Mouse (Mus musculus): Measurements from ENCODE around the gene H6pd.

DNA sequence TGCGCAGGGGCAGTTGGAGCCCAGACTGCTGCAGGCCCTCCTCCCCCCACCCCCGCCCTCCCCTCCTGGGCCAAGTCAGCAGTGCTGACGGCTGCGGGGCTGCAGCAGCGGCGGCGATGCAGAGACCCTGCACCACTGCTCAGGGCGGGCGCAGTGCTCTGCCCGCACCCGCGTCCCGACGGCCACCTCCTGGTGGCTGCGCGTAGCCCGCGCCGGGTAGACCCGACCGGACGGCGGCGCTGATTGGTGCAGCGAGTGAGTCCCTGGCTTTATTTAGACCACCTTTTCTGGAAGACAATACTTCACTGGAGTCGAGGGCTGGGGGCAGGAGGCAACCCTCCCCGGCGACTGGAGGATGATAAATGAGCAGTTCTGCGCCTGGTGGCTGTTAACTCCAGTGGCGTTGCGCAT, 24.4 kb upstream of the H6pd start:
- TF ChIP-seq POLR2A (IDR thresholded peaks at IDR 0.05; ENCODE audit: control insufficient read depth, low read depth, low read length), result no peak
- TF ChIP-seq CTCF (IDR thresholded peaks at IDR 0.05; ENCODE audit: control insufficient read depth, insufficient read depth, insufficient replicate concordance, low read depth, low read length), result no peak

All from testis, adult 2 months (tissue).